Comparison of ENCODE assay signal across 15 mouse cellular contexts in genomic region chr9:50176131-50176530, GRCm38 (mm10).
"Had no signal": no experiment of that assay in that cellular context is flagged by ENCODE, and none has a peak within 500 bp of the region (broad histone marks: within the 10 kb centered on the region; RNA-seq: fewer than 3 reads in every experiment).

No protein-coding gene starts in this region.

- DNase-seq: retina, postnatal 1 day; right cerebral cortex, adult 18-20 months; right cerebral cortex, postnatal 14 days; right cerebral cortex, postnatal 25 days; right cerebral cortex, postnatal 4 days; spleen, adult 18-20 months; thymus, adult 18-20 months; thymus, adult 2 months; thymus, postnatal 14 days; thymus, postnatal 25 days; thymus, postnatal 36 days; thymus, postnatal 4 days had no signal

- H3K36me3 ChIP-seq: neural tube, embryonic 15.5 days; stomach, embryonic 15.5 days had no signal

- H3K27ac ChIP-seq: neural tube, embryonic 15.5 days; stomach, embryonic 15.5 days; stomach, postnatal 0 days had no signal

- H3K4me2 ChIP-seq: neural tube, embryonic 15.5 days; stomach, embryonic 15.5 days had no signal

- H3K4me3 ChIP-seq: neural tube, embryonic 15.5 days; stomach, embryonic 15.5 days had no signal

- H3K9me3 ChIP-seq: neural tube, embryonic 15.5 days; stomach, embryonic 15.5 days had no signal

- H3K27me3 ChIP-seq: neural tube, embryonic 15.5 days; stomach, embryonic 15.5 days had no signal

- H3K4me1 ChIP-seq: stomach, embryonic 15.5 days had no signal

- H3K9ac ChIP-seq: neural tube, embryonic 15.5 days; stomach, embryonic 15.5 days had no signal
